Mouse (Mus musculus) lung, adult 2 months (tissue): ENCODE measurements around the gene Cacna2d1.

ENCODE experiments used
- CTCF ChIP-seq: fragments of 200-500 bp; IDR thresholded peaks from 2 replicates; pipeline ENCODE4 v1.5.1; 2011; ENCODE audit warnings: mild to moderate bottlenecking, low read length, control low read depth; ENCODE audit not compliant: insufficient read depth
- POLR2A ChIP-seq: fragments of 200-500 bp; IDR thresholded peaks from 2 replicates; pipeline ENCODE4 v1.6.1; 2011; ENCODE audit warnings: low read depth, mild to moderate bottlenecking, control low read depth, low read length, borderline replicate concordance; ENCODE audit errors: extremely low read depth

DNA sequence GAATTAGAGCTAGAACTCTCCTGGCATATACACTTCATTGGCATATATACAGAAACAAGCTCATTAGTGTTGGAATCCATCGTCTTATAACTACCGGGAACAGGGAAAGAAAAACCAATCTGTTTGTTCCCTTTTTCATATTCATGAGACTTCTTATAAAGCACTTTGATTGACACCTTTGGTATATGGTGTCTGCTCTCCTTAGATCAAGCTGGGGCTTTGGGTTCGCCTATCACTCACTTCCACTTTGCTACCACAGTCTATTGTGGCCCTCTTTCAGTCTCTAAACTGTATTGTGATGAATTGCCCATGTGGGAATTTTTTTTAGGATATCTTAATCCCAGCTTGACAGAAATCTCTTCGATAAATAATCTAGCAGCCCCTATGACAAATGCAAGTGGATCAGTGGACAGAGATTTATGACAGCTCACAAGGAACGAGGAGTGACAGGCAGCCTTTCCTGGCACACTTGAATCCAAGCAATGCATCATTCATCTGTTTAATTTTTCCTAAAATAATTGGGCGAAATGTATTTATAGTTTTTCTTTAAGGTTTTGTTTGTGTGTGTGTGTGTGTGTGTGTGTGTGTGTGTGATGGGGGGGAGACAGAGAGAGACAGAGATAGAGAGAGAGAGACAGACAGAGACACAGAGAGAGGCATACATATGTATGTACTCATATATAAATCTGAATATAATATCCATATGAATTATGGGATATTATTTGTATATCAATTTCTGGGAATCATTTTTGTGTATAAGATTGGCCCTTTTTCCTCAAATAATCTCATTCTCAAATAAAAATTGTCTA is 200.0 kb downstream of the Cacna2d1 start:
- TF ChIP-seq CTCF: no peak
- TF ChIP-seq POLR2A: no peak
